Mouse (Mus musculus) ES-E14 (cell line): Measurements from ENCODE around the gene Il1a.

ENCODE experiments used
- CHD2 ChIP-seq: IDR thresholded peaks from 2 replicates; pipeline ENCODE4 v1.6.1; 2014; ENCODE audit warnings: mild to moderate bottlenecking, low read depth, low read length, inconsistent platforms
- MAFK ChIP-seq: IDR thresholded peaks from 2 replicates; pipeline ENCODE4 v1.6.1; 2014; ENCODE audit warnings: mild to moderate bottlenecking, low read depth, low read length, inconsistent platforms; ENCODE audit not compliant: insufficient read depth
- ZC3H11A ChIP-seq: IDR thresholded peaks from 2 replicates; pipeline ENCODE4 v1.6.1; 2012; ENCODE audit warnings: low read depth, mild to moderate bottlenecking, inconsistent platforms, low read length, borderline replicate concordance
- ZNF384 ChIP-seq: IDR thresholded peaks from 2 replicates; pipeline ENCODE4 v1.6.1; 2012; ENCODE audit warnings: low read depth, low read length, inconsistent platforms

GRCm38 (mm10) chr2:129263073-129263472 lies 46.7 kb downstream of the Il1a start:
- no peak for TF ChIP-seq MAFK
- TF ChIP-seq ZC3H11A = no peak
- no peak for TF ChIP-seq CHD2
- TF ChIP-seq ZNF384 = no peak
